Mouse (Mus musculus) urinary bladder, adult 18-20 months (tissue): ENCODE measurements at regions not wholly inside any gene's neighbourhood (a gene's known extent, or its start where the extent isn't known, plus 50 kb on each side); places are given as distances from the start of the nearest gene placed in this dataset.

Experiments used
- DNase-seq, 2 experiments: peaks; one replicate each; pipeline ENCODE4 v3.0.0; 2022; ENCODE audit warnings: low spot score in 2 of 2, mixed read lengths in 2 of 2

DNA sequence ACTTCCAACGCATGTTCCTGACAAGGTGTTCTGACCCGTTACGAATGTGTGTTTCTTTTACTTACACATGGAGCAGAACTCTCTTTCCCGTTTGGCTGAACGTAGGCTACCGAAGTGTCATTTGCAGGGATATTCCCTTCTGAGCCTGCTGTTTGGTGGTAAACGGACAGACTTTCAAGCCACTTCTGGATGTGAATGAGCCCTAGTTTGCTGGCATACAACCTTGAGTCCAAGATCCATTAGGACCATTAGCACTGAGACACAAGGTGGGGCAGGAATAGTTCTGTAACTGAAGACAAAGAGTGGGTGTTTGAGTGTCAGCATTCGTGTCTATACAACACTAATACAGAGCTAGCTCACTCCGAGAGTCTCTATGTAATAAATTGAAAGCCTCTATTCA lies 113.3 kb upstream of the Rmdn2 start:
- DNase-seq: no peak

DNA sequence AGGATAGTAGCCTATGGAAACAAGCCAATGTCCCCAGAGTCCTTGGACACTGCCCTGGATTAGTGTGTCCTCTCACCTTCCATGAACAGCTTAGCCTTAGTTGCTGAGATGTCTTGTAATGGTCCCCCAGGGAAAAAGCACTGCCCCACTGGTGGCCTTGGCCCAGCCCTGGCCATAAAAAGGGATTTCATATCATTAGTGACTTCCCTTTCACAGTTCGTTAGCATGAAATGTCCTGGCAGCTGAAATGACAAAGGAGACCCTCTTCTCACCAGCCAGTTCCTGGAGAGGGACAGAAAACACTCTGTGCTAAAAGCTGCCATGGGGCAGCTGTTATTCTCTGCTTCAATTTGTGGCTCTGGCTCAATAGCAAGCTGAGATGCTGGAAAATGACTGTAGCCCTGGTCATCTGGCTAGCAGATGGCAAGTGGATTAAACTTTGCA lies 110.6 kb upstream of the Rmdn2 start:
- DNase-seq: no peak

- DNase-seq: no peak
Observed at GRCm38 (mm10) chr17:79501926-79502325, 109.7 kb upstream of the Rmdn2 start.

- DNase-seq: no peak
Observed at GRCm38 (mm10) chr17:79503037-79503436, 108.6 kb upstream of the Rmdn2 start.

GRCm38 (mm10) chr17:79504209-79504608 lies 107.5 kb upstream of the Rmdn2 start:
- no peak for DNase-seq

GRCm38 (mm10) chr17:79505565-79505964 lies 106.1 kb upstream of the Rmdn2 start:
- no peak for DNase-seq

DNA sequence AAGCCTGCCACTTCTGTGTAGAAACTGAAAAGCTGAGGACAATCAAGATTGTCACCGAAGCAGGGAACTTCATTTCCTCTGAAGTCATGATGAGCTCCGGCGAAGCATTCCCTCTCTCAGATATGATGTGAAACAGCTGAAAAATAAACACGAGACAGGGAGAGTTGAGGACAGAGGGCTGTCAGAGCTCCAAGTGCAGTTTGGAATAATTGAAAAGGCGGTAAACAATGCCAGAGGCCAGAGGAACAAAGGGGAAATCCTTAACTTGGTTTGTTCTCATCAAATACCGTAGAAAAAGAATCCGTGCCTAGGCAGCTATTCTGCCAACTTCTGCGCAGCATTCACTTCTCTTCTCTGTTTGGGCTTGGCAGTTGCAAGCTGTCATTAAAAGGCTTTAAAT lies 102.4 kb upstream of the Rmdn2 start:
- no peak for DNase-seq

GRCm38 (mm10) chr17:79509957-79510710 lies 101.5 kb upstream of the Rmdn2 start:
- no peak for DNase-seq

DNA sequence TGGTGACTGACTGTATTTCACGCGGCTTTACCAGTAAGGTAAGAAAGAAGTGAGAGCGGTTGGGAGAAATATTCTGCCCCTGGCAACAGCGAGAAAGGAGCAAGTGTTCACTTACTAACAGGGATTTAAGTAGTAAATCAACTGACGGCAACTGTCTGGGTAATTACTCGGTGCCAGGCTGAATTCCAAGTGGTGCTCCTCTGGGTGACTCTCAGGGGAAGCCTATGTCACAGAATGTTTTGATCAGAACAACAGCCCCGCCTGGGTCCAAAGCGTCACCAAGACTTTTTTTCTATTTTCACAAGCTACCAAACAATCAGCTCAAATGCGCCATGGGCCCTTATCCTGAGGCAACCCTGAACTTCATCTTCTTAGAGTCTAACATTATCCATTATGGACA lies 100.4 kb upstream of the Rmdn2 start:
- no peak for DNase-seq

DNA sequence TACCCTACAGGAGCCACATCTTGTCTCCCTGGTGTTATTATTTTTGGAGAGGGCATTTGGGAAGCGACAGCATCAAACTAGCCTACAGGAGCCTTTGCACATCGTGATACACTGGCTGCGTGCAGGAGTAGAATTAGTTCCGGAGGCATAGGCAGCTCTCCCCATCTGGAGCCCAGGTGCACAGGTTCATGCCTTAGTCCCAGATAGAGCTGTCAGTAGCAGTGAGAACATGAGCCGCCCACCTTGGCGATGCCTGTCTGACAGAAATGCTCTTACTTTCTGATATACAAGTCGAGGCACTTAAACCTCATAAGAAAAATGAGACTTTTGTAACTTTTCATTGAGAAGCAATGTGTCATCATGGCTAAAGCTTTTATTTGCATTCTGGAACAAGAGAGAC lies 97.6 kb upstream of the Rmdn2 start:
- DNase-seq: no peak

GRCm38 (mm10) chr17:79518185-79518584 lies 93.5 kb upstream of the Rmdn2 start:
- no peak for DNase-seq

DNA sequence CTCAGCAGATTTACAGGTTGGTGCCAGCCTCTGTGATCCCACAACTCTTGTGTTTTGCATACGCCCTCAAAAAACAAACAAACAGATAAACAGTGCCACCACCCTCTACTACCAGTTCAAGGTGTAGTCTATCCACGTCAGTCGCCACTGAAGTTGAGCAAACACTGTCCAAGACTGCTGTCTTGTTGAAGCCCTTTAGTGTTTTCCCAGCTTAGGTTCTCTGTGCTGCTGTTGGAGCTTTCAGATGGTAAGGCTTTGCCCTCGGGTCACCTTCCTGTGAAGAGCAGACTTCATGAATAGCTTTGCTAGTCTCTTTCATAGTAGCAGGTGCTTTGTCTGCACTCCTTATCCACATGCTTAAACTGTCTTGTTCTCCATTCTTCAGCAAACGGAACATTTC lies 93.0 kb upstream of the Rmdn2 start:
- no peak for DNase-seq

DNA sequence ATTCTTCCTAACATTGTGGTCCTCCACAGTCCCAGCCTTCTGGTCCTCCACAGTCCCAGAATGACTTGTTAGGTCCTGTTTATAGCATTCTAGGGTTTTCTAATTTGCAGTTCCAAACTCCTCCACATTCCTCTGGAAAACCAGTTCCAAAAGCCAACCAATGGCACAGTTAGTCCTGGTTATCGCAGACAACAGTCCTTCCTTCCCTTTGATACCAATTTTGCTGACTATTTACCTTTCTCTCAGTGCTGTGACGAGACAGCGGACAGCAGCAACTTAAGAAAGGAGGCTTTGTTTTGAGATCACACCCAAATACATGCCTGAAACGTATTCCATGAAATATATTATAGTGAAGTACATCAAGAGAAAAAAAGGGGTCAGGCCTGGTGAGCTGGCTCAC lies 92.3 kb upstream of the Rmdn2 start:
- DNase-seq: no peak

GRCm38 (mm10) chr17:79520283-79520682 lies 91.4 kb upstream of the Rmdn2 start:
- no peak for DNase-seq

- DNase-seq: no peak
Observed at GRCm38 (mm10) chr17:79521691-79522090, 90.0 kb upstream of the Rmdn2 start.

GRCm38 (mm10) chr17:79523230-79523629 lies 88.4 kb upstream of the Rmdn2 start:
- DNase-seq: no peak

- no peak for DNase-seq
Observed at GRCm38 (mm10) chr17:79527391-79527790, 84.3 kb upstream of the Rmdn2 start.

- DNase-seq: no peak
Observed at GRCm38 (mm10) chr17:79536549-79536948, 75.1 kb upstream of the Rmdn2 start.

- DNase-seq: no peak
Observed at GRCm38 (mm10) chr17:79538789-79539188, 72.9 kb upstream of the Rmdn2 start.

GRCm38 (mm10) chr17:79540038-79540437 lies 71.6 kb upstream of the Rmdn2 start:
- DNase-seq: no peak

DNA sequence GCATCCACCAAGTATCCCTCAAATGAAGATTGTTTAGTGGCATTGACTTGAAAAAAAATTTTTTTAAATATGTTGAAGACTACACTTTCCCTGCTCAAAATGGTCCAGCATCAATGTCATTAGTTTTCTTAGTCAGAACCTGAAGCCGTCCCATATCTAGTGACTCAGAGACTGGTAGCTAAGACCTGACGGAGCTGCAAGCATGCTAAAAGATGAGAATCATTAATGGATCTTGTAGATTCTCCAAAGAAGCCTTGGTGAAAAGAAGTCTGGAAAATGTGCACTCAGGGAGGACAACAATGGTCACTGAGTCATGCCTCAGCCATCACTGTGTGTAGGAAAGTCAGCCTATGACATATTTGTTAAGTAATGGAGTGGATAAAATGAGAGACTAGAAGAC lies 71.2 kb upstream of the Rmdn2 start:
- DNase-seq: no peak

DNA sequence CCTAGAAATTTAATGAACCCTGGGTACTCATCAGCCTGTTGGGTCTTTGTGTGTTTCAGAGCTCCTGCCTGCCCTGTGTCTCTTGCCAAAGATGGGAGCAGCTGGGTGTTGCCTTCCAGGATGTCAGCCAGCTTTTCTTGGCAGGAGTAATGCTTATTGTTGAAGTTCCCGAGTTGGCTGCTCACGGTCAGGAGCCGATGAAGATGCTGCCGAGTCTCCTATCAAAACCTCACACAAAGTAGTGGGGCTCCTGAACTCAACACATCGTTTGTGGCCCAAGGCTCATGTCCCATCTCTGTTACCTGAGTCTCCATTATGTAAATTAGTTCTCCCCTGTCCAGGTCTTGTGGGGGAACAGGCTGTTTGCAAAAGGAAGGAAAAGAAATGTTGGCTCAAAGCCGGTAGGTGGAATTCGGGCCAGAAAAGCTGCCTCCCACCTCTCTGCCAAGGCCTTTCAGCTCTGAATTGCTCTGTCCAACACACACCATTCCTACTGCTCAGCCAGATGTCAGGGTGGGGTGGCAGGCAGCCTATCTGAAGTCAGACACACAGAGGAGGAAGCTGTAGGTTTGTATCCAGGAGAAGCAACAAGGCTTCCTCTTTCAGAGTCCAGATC lies 67.6 kb upstream of the Rmdn2 start:
- peak in 1 of 2 experiments; percentile 27 for DNase-seq

GRCm38 (mm10) chr17:79545878-79546277 lies 65.8 kb upstream of the Rmdn2 start:
- DNase-seq: no peak

GRCm38 (mm10) chr17:79547075-79547474 lies 64.6 kb upstream of the Rmdn2 start:
- DNase-seq: no peak
